Mouse (Mus musculus): ENCODE results near the gene Jtb. TPM values are rescaled to one million over a fixed set of nuclear protein-coding genes. Genes with fewer than 3 reads are reported as not detected.

The Jtb gene
- polyA plus RNA-seq (2015; fragmentation: Nextera tagmentation; extraction: Ambion mirVana), result 118 and 126 TPM in 2 replicates

GRCm38 (mm10) chr3:90231507-90232333 lies at the start of gene Jtb:
Jtb (plus strand) TSS chr3:90231597.

GRCm38 (mm10) chr3:90213377-90213866 lies 18.0 kb upstream of the Jtb start, which contains the start of the genes Rps27 and Rab13:
Rps27 (minus strand) TSS chr3:90213651.
Rab13 (plus strand) TSS chr3:90213695.

GRCm38 (mm10) chr3:90242984-90243775 lies 11.8 kb downstream of the Jtb start, which contains the start of gene Creb3l4:
Creb3l4 (minus strand) TSS chr3:90243512.

GRCm38 (mm10) chr3:90247960-90248745 lies 16.8 kb downstream of the Jtb start, which contains the start of gene Slc39a1:
Slc39a1 (plus strand) TSS chr3:90248172.

GRCm38 (mm10) chr3:90253653-90254418 lies 22.4 kb downstream of the Jtb start, which contains the start of gene Crtc2:
Crtc2 (plus strand) TSS chr3:90254163.

GRCm38 (mm10) chr3:90265034-90265931 lies 33.9 kb downstream of the Jtb start, which contains the start of gene Dennd4b:
Dennd4b (plus strand) TSS chr3:90265185.

Small RNA genes lying within 50 kb of the gene (microRNA-seq; reads per million reads assigned to microRNA genes)
- not detected for gene Mir7012

Other genes starting within 250 kb of the Jtb start
- gene Hax1, start 232.8 kb upstream of the Jtb start, polyA plus RNA-seq (2015; fragmentation: Nextera tagmentation; extraction: Ambion mirVana), result 88.6 and 90.9 TPM in 2 replicates
- gene 4933434E20Rik, start 180.0 kb upstream of the Jtb start, polyA plus RNA-seq (2015; fragmentation: Nextera tagmentation; extraction: Ambion mirVana), result 211 and 214 TPM in 2 replicates
- gene Ubap2l, start 179.0 kb upstream of the Jtb start, polyA plus RNA-seq (2015; fragmentation: Nextera tagmentation; extraction: Ambion mirVana), result 113 and 119 TPM in 2 replicates
- gene Tpm3, start 158.9 kb upstream of the Jtb start, polyA plus RNA-seq (2015; fragmentation: Nextera tagmentation; extraction: Ambion mirVana), result 236 and 260 TPM in 2 replicates
- gene Nup210l, start 127.5 kb upstream of the Jtb start, polyA plus RNA-seq (2015; fragmentation: Nextera tagmentation; extraction: Ambion mirVana), result 0.08 and 0.10 TPM in 2 replicates
- 858 and 955 TPM in 2 replicates for gene Rps27, start 17.9 kb upstream of the Jtb start, polyA plus RNA-seq (2015; fragmentation: Nextera tagmentation; extraction: Ambion mirVana)
- 18.7 and 20.7 TPM in 2 replicates for gene Rab13, start 17.9 kb upstream of the Jtb start, polyA plus RNA-seq (2015; fragmentation: Nextera tagmentation; extraction: Ambion mirVana)
- 1.1 and 1.5 TPM in 2 replicates for gene Creb3l4, start 11.9 kb downstream of the Jtb start, polyA plus RNA-seq (2015; fragmentation: Nextera tagmentation; extraction: Ambion mirVana)
- 65.1 and 72.0 TPM in 2 replicates for gene Slc39a1, start 16.6 kb downstream of the Jtb start, polyA plus RNA-seq (2015; fragmentation: Nextera tagmentation; extraction: Ambion mirVana)
- 13.4 and 16.6 TPM in 2 replicates for gene Crtc2, start 22.6 kb downstream of the Jtb start, polyA plus RNA-seq (2015; fragmentation: Nextera tagmentation; extraction: Ambion mirVana)
- gene Dennd4b, start 33.6 kb downstream of the Jtb start, polyA plus RNA-seq (2015; fragmentation: Nextera tagmentation; extraction: Ambion mirVana), result 6.4 and 7.7 TPM in 2 replicates
- 11.2 and 14.6 TPM in 2 replicates for gene Gatad2b, start 61.6 kb downstream of the Jtb start, polyA plus RNA-seq (2015; fragmentation: Nextera tagmentation; extraction: Ambion mirVana)
- 32.3 and 32.4 TPM in 2 replicates for gene Slc27a3, start 158.3 kb downstream of the Jtb start, polyA plus RNA-seq (2015; fragmentation: Nextera tagmentation; extraction: Ambion mirVana)
- 19.9 and 23.1 TPM in 2 replicates for gene Ints3, start 202.0 kb downstream of the Jtb start, polyA plus RNA-seq (2015; fragmentation: Nextera tagmentation; extraction: Ambion mirVana)
- 2.8 and 3.6 TPM in 2 replicates for gene Npr1, start 234.3 kb downstream of the Jtb start, polyA plus RNA-seq (2015; fragmentation: Nextera tagmentation; extraction: Ambion mirVana)
- 150 and 158 TPM in 2 replicates for gene Ilf2, start 244.5 kb downstream of the Jtb start, polyA plus RNA-seq (2015; fragmentation: Nextera tagmentation; extraction: Ambion mirVana)

Data from neural tube, postnatal 0 days (tissue).